In genomic region chr16:36649304-36649703, GRCm38 (mm10) we compare ENCODE assay signal across 30 mouse cellular contexts. TPM values are rescaled to one million over a fixed set of nuclear protein-coding genes. Genes with fewer than 3 reads are reported as not detected.
DNase-seq lines count a peak whose midpoint lies in the region; ATAC-seq lines count a peak whose summit lies in the region.
"Had no signal": no experiment of that assay in that cellular context is flagged by ENCODE, and none has a peak within 500 bp of the region (broad histone marks: within the 10 kb centered on the region; RNA-seq: fewer than 3 reads in every experiment).

No protein-coding gene starts in this region.

- peak; percentile 7 for DNase-seq in embryo, embryonic 10.5 days (ENCODE audit: low spot score)
- DNase-seq in embryo, embryonic 9.5 days (ENCODE audit: extremely low spot score): no peak
- peak; percentile 12 for DNase-seq in hindbrain, embryonic 11.5 days (ENCODE audit: low spot score)
- no peak for DNase-seq in hindbrain, embryonic 14.5 days (ENCODE audit: low spot score)
- DNase-seq in R1 (ENCODE audit: low read depth, low spot score): peak; percentile 91
- no peak for DNase-seq in kidney, adult 18-20 months
- DNase-seq: adrenal gland, adult 8-10 months; adrenal gland, postnatal 25 days; cerebellum, adult 18-20 months; cerebellum, adult 9-10 months; cerebellum, postnatal 14 days; forebrain, postnatal 0 days; gastrocnemius, adult 2 months; gastrocnemius, postnatal 14 days; heart, adult 18-20 months; heart, postnatal 14 days; heart, postnatal 4 days; kidney, adult 11 months had no signal

- H3K27ac ChIP-seq in hindbrain, embryonic 11.5 days (ENCODE audit: low read depth, low read length): no peak overlapping the region
- no peak overlapping the region for H3K27ac ChIP-seq in hindbrain, embryonic 14.5 days
- H3K27ac ChIP-seq: embryonic facial prominence, embryonic 12.5 days; embryonic facial prominence, embryonic 15.5 days; gastrocnemius, adult 2 months; heart, embryonic 15.5 days; hindbrain, embryonic 12.5 days; intestine, embryonic 15.5 days had no signal

- H3K4me2 ChIP-seq in hindbrain, embryonic 11.5 days (replicated peaks; ENCODE audit: low read depth, low read length): no peak overlapping the region
- no peak overlapping the region for H3K4me2 ChIP-seq in hindbrain, embryonic 14.5 days (replicated peaks)
- H3K4me2 ChIP-seq: embryonic facial prominence, embryonic 12.5 days; embryonic facial prominence, embryonic 15.5 days; heart, embryonic 12.5 days; heart, embryonic 15.5 days; hindbrain, embryonic 12.5 days; intestine, embryonic 15.5 days had no signal

- no peaks in the 10 kb centered on the region for H3K9me3 ChIP-seq in hindbrain, embryonic 11.5 days (ENCODE audit: control insufficient read depth, low read length)
- H3K9me3 ChIP-seq in hindbrain, embryonic 14.5 days (ENCODE audit: control insufficient read depth, low read length): 0 out of 2 replicates have a peak, but pooled peaks cover 3% of the 10 kb centered on the region
- H3K9me3 ChIP-seq: embryonic facial prominence, embryonic 12.5 days; embryonic facial prominence, embryonic 15.5 days; G1E; heart, embryonic 12.5 days; heart, embryonic 15.5 days; hindbrain, embryonic 12.5 days; intestine, embryonic 15.5 days had no signal

- H3K36me3 ChIP-seq in hindbrain, embryonic 11.5 days (ENCODE audit: control insufficient read depth, insufficient read depth, low read length): no peaks in the 10 kb centered on the region
- no peaks in the 10 kb centered on the region for H3K36me3 ChIP-seq in hindbrain, embryonic 14.5 days (replicated peaks; ENCODE audit: control insufficient read depth, insufficient read depth)
- H3K36me3 ChIP-seq: embryonic facial prominence, embryonic 12.5 days; embryonic facial prominence, embryonic 15.5 days; G1E; heart, embryonic 12.5 days; heart, embryonic 15.5 days; hindbrain, embryonic 12.5 days; intestine, embryonic 15.5 days had no signal

- H3K27me3 ChIP-seq in hindbrain, embryonic 11.5 days (ENCODE audit: control insufficient read depth, insufficient read depth, low read length): no peaks in the 10 kb centered on the region
- H3K27me3 ChIP-seq in hindbrain, embryonic 14.5 days (ENCODE audit: control insufficient read depth, insufficient read depth, low read length): no peaks in the 10 kb centered on the region
- H3K27me3 ChIP-seq: embryonic facial prominence, embryonic 12.5 days; embryonic facial prominence, embryonic 15.5 days; heart, embryonic 12.5 days; heart, embryonic 15.5 days; hindbrain, embryonic 12.5 days; intestine, embryonic 15.5 days had no signal

- 30% methylated on average over 3 of the region's 3 CpGs for WGBS in hindbrain, embryonic 11.5 days
- WGBS in hindbrain, embryonic 14.5 days: 16% methylated on average over 3 of the region's 3 CpGs

- H3K4me3 ChIP-seq in hindbrain, embryonic 11.5 days (ENCODE audit: low read depth, low read length): no peak overlapping the region
- H3K4me3 ChIP-seq in hindbrain, embryonic 14.5 days (replicated peaks; ENCODE audit: low read length): no peak overlapping the region
- H3K4me3 ChIP-seq: embryonic facial prominence, embryonic 12.5 days; embryonic facial prominence, embryonic 15.5 days; gastrocnemius, adult 2 months; heart, embryonic 12.5 days; heart, embryonic 15.5 days; hindbrain, embryonic 12.5 days; intestine, embryonic 15.5 days had no signal

- no peak for ATAC-seq in hindbrain, embryonic 11.5 days (ENCODE audit: low FRiP score)
- ATAC-seq in hindbrain, embryonic 14.5 days (ENCODE audit: low FRiP score): no peak
- ATAC-seq in cerebellum, adult (ENCODE audit: insufficient number of reproducible peaks, low FRiP score, low TSS enrichment): no peak
- ATAC-seq: activated CD4-positive, CD25-positive, alpha-beta regulatory T cell, adult 4 months; forebrain, embryonic 14.5 days; forebrain, postnatal 0 days; hindbrain, embryonic 16.5 days; intestine, embryonic 15.5 days; Patski had no signal

- no peaks in the 10 kb centered on the region for H3K4me1 ChIP-seq in hindbrain, embryonic 11.5 days (replicated peaks; ENCODE audit: control insufficient read depth, insufficient read depth, low read length)
- H3K4me1 ChIP-seq in hindbrain, embryonic 14.5 days (replicated peaks; ENCODE audit: control insufficient read depth, insufficient read depth, low read length): no peaks in the 10 kb centered on the region; the same call in 1 of the 2 replicates
- H3K4me1 ChIP-seq: embryonic facial prominence, embryonic 12.5 days; embryonic facial prominence, embryonic 15.5 days; heart, embryonic 12.5 days; heart, embryonic 15.5 days; intestine, embryonic 15.5 days had no signal

- no peak overlapping the region for H3K9ac ChIP-seq in hindbrain, embryonic 11.5 days (ENCODE audit: low read depth, low read length)
- H3K9ac ChIP-seq in hindbrain, embryonic 14.5 days: no peak overlapping the region
- H3K9ac ChIP-seq: embryonic facial prominence, embryonic 12.5 days; embryonic facial prominence, embryonic 15.5 days; forebrain, postnatal 0 days; heart, embryonic 12.5 days; heart, embryonic 15.5 days; hindbrain, embryonic 12.5 days; intestine, embryonic 15.5 days had no signal

RNA-seq across cellular contexts. Expression of gene Cd86, which starts 16.6 kb away (rescaled TPM):
- 1.4 and 1.7 TPM in 2 replicates for polyA plus RNA-seq in hindbrain, embryonic 11.5 days (2014; fragmentation: Nextera tagmentation; extraction: Ambion mirVana)
- polyA plus RNA-seq in hindbrain, embryonic 14.5 days (2014; fragmentation: Nextera tagmentation; extraction: Ambion mirVana): 2.0 and 3.1 TPM in 2 replicates
- polyA plus RNA-seq: G1E, Patski had no signal

RNA-seq across cellular contexts. Expression of gene Ildr1, which starts 44.5 kb away (rescaled TPM):
- polyA plus RNA-seq in hindbrain, embryonic 11.5 days (2014; fragmentation: Nextera tagmentation; extraction: Ambion mirVana): 0.26 and 0.57 TPM in 2 replicates
- polyA plus RNA-seq in hindbrain, embryonic 14.5 days (2014; fragmentation: Nextera tagmentation; extraction: Ambion mirVana): 0.19 and 0.48 TPM in 2 replicates
- polyA plus RNA-seq: forebrain, embryonic 14.5 days; G1E; heart, embryonic 12.5 days; Patski had no signal

Comparison
In these comparisons a context has a peak if more than half of its experiments do, and no peak if none do; other contexts are left out.
1. DNase-seq: peak in embryo, embryonic 10.5 days (single experiment), hindbrain, embryonic 11.5 days (single experiment) and R1 (single experiment); none in embryo, embryonic 9.5 days (single experiment), hindbrain, embryonic 14.5 days (single experiment) and kidney, adult 18-20 months (single experiment).